Mouse (Mus musculus) small intestine, adult 2 months (tissue): Measurements from ENCODE around the gene Ppp1ca. TPM values are rescaled to one million over a fixed set of nuclear protein-coding genes. Genes with fewer than 3 reads are reported as not detected.
A peak's percentile ranks its signal among the peaks of the same experiment; 100 is the strongest.

Experiments
- H3K27ac ChIP-seq: fragments of 200-500 bp; 2 replicates; pipeline ENCODE4 v1.5.1; 2012; ENCODE audit warnings: low read depth, low read length, control low read depth, inconsistent platforms; ENCODE audit not compliant: insufficient read depth
- H3K27me3 ChIP-seq: fragments of 200-500 bp; 2 replicates; pipeline ENCODE4 v1.6.1; 2012; ENCODE audit warnings: mild to moderate bottlenecking, moderate library complexity, low read length, inconsistent platforms; ENCODE audit not compliant: control insufficient read depth, insufficient read depth
- H3K36me3 ChIP-seq: fragments of 200-500 bp; 2 replicates; pipeline ENCODE4 v1.6.1; 2012; ENCODE audit warnings: mild to moderate bottlenecking, low read length, control low read depth, inconsistent platforms; ENCODE audit not compliant: control insufficient read depth, insufficient read depth
- H3K4me1 ChIP-seq: fragments of 200-500 bp; 2 replicates; pipeline ENCODE4 v1.6.1; 2012; ENCODE audit warnings: low read length, inconsistent platforms, mixed read lengths; ENCODE audit not compliant: control insufficient read depth, insufficient read depth, insufficient read length
- H3K4me3 ChIP-seq: fragments of 200-500 bp; 2 replicates; pipeline ENCODE4 v1.5.1; 2012; ENCODE audit warnings: low read depth, mild to moderate bottlenecking, control low read depth, inconsistent platforms, low read length, moderate library complexity
- CTCF ChIP-seq: fragments of 200-500 bp; IDR thresholded peaks from 2 replicates; pipeline ENCODE4 v1.5.1; 2012; ENCODE audit warnings: low read depth, mild to moderate bottlenecking, control low read depth, inconsistent platforms, low read length, moderate library complexity, mixed read lengths; ENCODE audit not compliant: insufficient replicate concordance, insufficient read length; ENCODE audit errors: extremely low read depth
- POLR2A ChIP-seq: fragments of 200-500 bp; IDR thresholded peaks from 2 replicates; pipeline ENCODE4 v1.6.1; 2012; ENCODE audit warnings: low read depth, mild to moderate bottlenecking, control low read depth, inconsistent platforms, low read length, moderate library complexity
- WGBS: fragments of 180-500 bp; shearing (Covaris S2); methylation state at CpG from one replicate; pipeline ENCODE4 v1.1.7; 2018; 5-methylcytosine and 5-hydroxymethylcytosine counted together
- polyA plus RNA-seq: library from polyadenylated mRNA; depleted of rRNA; stranded (reverse); fragments of >200 nt; gene quantifications from 2 replicates; pipeline ENCODE4 v1.2.3, GENCODE M21; 2012

Gene Ppp1ca
- polyA plus RNA-seq, 1 experiment: 258 TPM

- WGBS: 56% methylated on average over 9 of the region's 9 CpGs
- H3K27me3 ChIP-seq: no peaks in the 10 kb centered on the region
- no peak overlapping the region for H3K27ac ChIP-seq
These were observed 37.7 kb downstream of the Ppp1ca start for GRCm38 (mm10) chr19:4229451-4230076.

DNA sequence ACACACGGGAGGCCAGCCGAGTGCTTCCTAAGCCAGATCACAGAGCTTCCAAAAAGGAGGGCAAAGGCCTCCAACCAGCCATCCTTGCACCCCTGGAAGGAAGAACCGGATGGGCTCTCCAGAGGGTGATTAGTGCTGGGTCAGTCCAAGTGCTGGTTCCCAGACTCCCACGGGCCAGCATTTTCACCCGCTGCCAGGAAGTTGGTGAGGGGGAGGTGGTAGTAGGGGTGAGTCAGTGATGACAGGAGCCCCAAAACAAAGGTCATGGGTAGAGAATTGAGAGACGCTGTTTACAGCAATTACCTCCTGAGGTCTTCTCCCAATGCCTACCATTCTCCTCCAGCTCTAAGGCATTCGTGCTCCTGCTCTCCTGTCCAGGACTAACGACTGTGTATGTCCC is 38.5 kb downstream of the Ppp1ca start:
- 68% methylated on average over 8 of the region's 8 CpGs for WGBS
- Histone ChIP-seq H3K27ac (peak overlapping the region; percentile 25; the same call in 1 of the 2 replicates), H3K4me3 (no peak overlapping the region)

More at GRCm38 (mm10) chr19:4229451-4230076, 37.7 kb downstream of the Ppp1ca start:
- no peak overlapping the region for H3K4me3 ChIP-seq
- TF ChIP-seq POLR2A: no peak
- TF ChIP-seq CTCF: no peak
- no peaks in the 10 kb centered on the region for H3K36me3 ChIP-seq
- H3K4me1 ChIP-seq: peaks cover 12% of the 10 kb centered on the region

DNA sequence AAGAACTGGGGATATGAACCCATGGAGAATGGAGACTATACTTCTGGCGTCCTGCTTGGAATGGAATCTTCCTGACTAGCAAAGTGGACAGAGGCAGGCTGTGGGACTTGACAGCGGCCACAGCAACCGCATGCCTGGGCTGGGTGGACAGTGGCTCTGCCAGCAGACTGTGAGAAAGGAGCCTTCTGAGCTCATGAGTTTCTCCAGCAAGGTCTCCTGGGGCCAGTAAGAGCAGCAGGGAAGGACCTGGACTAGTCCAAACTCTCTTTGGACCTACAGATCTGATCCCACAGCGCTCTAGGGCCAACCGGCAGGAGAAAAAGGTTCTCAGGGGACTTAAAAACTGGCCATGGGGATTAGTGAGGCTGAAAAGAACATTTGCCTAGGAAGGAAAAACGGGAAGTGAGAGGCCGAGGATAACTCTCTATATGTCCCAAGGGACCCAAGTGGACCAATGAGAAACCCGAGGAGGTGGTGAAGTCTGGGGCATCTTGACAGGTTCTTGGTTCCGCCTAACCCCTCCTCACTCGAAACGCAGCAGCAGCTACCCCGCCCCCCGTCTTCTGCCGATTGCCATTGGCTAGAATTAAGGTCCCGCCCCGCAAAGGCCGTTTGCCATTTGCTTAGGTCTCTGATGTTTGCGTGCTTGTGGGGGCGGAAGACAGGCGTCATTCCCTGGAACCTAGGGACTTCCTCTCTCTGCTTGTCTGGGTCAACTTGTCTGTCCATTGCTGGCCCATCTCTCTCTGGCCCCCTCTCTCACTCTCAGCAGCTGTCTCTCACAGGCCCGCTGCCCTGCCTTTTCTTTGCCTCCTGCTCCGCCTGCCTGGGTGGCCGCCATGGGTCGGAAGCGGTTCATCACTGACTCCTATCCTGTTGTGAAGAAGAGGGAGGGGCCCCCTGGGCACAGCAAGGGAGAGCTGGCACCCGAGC is 39.7 kb downstream of the Ppp1ca start, which contains the start of gene Pold4:
Gene Pold4 (plus strand): TSS at position 647 of the 933 bp plus-strand sequence.
- 10% methylated on average over 26 of the region's 26 CpGs for WGBS
- H3K36me3 ChIP-seq: no peaks in the 10 kb centered on the region
- peak within 1 kb of the TSS; percentile 97 for H3K27ac ChIP-seq
- H3K4me1 ChIP-seq: peaks cover 12% of the 10 kb centered on the region
- no peaks in the 10 kb centered on the region for H3K27me3 ChIP-seq
- H3K4me3 ChIP-seq: peak within 1 kb of the TSS; percentile 76
- TF ChIP-seq POLR2A: peak; percentile 88
- TF ChIP-seq CTCF: no peak

More for the DNA sequence above, 38.5 kb downstream of the Ppp1ca start:
- TF ChIP-seq CTCF (no peak), POLR2A (no peak)
- Histone ChIP-seq H3K4me1 (peaks cover 12% of the 10 kb centered on the region), H3K27me3 (no peaks in the 10 kb centered on the region), H3K36me3 (no peaks in the 10 kb centered on the region)

- Histone ChIP-seq H3K27ac (peak overlapping the region; percentile 97), H3K36me3 (no peaks in the 10 kb centered on the region), H3K4me3 (peak overlapping the region; percentile 76), H3K4me1 (peaks cover 12% of the 10 kb centered on the region), H3K27me3 (no peaks in the 10 kb centered on the region)
- TF ChIP-seq CTCF (no peak), POLR2A (no peak)
- 0% methylated on average over 2 of the region's 2 CpGs for WGBS
These were observed 40.3 kb downstream of the Ppp1ca start for GRCm38 (mm10) chr19:4232186-4232572.

DNA sequence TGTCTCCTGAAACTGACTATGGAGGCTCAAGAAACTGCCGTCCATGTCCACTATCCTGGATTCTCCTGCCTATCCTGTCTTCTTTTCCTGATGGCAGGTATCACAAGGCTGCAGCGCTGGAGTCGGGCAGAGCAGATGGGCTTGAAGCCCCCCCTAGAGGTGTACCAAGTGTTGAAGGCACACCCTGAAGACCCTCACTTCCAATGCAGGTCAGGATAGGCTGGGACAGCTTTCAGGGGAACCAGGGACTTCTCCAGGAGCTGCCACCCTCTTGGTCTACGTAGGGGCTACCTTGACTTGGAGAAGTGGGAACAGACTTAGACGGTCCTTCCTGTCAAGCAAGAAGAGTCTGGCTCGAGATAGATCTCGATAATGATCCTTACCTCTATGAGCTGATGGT is 40.8 kb downstream of the Ppp1ca start:
- H3K27ac ChIP-seq: peak overlapping the region; percentile 97
- WGBS: 84% methylated on average over 7 of the region's 7 CpGs

DNA sequence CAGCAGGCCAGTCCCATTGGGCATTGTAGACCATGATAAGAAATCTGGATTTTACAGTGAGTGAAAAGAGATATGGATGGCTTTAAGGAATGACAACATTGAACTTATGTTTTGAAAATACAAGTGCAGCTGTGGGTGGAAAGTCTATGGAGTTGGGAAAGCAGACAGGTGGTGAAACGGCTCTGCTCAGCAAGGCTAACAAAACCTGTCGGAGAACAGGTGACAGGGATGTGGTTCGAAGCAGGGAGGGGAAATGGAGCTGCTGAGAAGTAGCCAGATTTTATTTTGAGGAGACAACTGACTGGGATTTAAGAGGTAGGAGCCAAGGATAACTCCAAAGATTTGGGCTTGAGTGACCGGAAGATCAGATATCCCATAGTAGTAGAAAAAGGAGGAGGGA is 42.7 kb downstream of the Ppp1ca start:
- Histone ChIP-seq H3K4me3 (no peak overlapping the region), H3K36me3 (no peaks in the 10 kb centered on the region)
- 54% methylated on average over 4 of the region's 4 CpGs for WGBS

More for the DNA sequence above, 40.8 kb downstream of the Ppp1ca start:
- H3K36me3 ChIP-seq: no peaks in the 10 kb centered on the region
- peaks cover 12% of the 10 kb centered on the region for H3K4me1 ChIP-seq
- TF ChIP-seq CTCF (no peak), POLR2A (no peak)
- H3K27me3 ChIP-seq: no peaks in the 10 kb centered on the region
- peak overlapping the region; percentile 76; the same call in 1 of the 2 replicates for H3K4me3 ChIP-seq

DNA sequence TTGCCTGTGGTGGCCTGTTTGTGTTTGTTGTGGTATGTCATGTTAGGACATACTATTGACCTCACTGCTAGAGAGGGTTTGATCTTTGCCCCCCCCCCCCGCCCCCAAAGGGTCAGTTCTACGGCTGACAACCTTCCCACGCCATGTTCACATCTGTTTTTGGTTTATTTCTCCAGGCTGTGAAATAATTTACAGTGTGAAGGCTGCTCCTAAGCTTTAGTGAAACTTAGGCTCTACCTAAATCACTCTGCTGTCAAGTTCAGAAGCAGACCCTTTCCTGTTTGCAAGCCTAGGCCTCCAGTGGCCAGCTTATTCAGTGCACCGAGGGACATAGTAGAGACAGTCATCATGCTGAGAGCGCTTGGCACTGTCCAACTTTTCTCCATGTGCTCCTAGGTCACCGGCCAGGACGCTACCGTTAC is 48.4 kb downstream of the Ppp1ca start:
- WGBS: 75% methylated on average over 8 of the region's 8 CpGs
- no peaks in the 10 kb centered on the region for H3K27me3 ChIP-seq
- H3K36me3 ChIP-seq: no peaks in the 10 kb centered on the region
- no peaks in the 10 kb centered on the region for H3K4me1 ChIP-seq
- no peak overlapping the region for H3K4me3 ChIP-seq
- H3K27ac ChIP-seq: no peak overlapping the region
- TF ChIP-seq POLR2A (no peak), CTCF (no peak)

More for the DNA sequence above, 42.7 kb downstream of the Ppp1ca start:
- Histone ChIP-seq H3K27ac (no peak overlapping the region), H3K27me3 (no peaks in the 10 kb centered on the region), H3K4me1 (peaks cover 12% of the 10 kb centered on the region)
- TF ChIP-seq CTCF (no peak), POLR2A (no peak)
